Mouse (Mus musculus) liver, embryonic 16.5 days (tissue): Measurements from ENCODE around the gene Cntn5. TPM values are rescaled to one million over a fixed set of nuclear protein-coding genes. Genes with fewer than 3 reads are reported as not detected.

ENCODE experiments used
- ATAC-seq: fragments of 200-750 bp; cut with Nextera tagmentation; 2 replicates; pipeline ENCODE4 v1.8.0; 2017; ENCODE audit warnings: low read depth, mild to moderate bottlenecking, moderate number of reproducible peaks, moderate library complexity
- H3K27ac ChIP-seq: fragments of 300-500 bp; sonication (generic); 2 replicates; pipeline ENCODE4 v1.5.1; 2014; ENCODE audit warnings: mild to moderate bottlenecking, low read length
- H3K27me3 ChIP-seq: fragments of 300-500 bp; sonication (generic); 2 replicates; pipeline ENCODE4 v1.6.1; 2014; ENCODE audit warnings: low read depth, low read length, mixed read lengths; ENCODE audit not compliant: control insufficient read depth, insufficient read depth
- H3K36me3 ChIP-seq: fragments of 300-500 bp; sonication (generic); 2 replicates; pipeline ENCODE4 v1.6.1; 2014; ENCODE audit warnings: mild to moderate bottlenecking; ENCODE audit not compliant: control insufficient read depth, insufficient read depth
- H3K4me1 ChIP-seq: fragments of 300-500 bp; sonication (generic); 2 replicates; pipeline ENCODE4 v1.6.1; 2014; ENCODE audit warnings: low read depth, low read length, mixed read lengths; ENCODE audit not compliant: control insufficient read depth
- H3K4me2 ChIP-seq: fragments of 300-500 bp; sonication (generic); 2 replicates; pipeline ENCODE4 v1.6.1; 2014; ENCODE audit warnings: low read depth, low read length, mixed read lengths
- H3K4me3 ChIP-seq: fragments of 300-500 bp; sonication (generic); 2 replicates; pipeline ENCODE4 v1.5.1; 2014; ENCODE audit warnings: low read depth, mild to moderate bottlenecking, low read length
- H3K9ac ChIP-seq: fragments of 300-500 bp; sonication (generic); 2 replicates; pipeline ENCODE4 v1.6.1; 2014; ENCODE audit warnings: low read depth, low read length
- H3K9me3 ChIP-seq: fragments of 300-500 bp; sonication (generic); replicated peaks from 2 replicates; pipeline ENCODE4 v1.6.1; 2016; ENCODE audit warnings: low read length; ENCODE audit not compliant: control insufficient read depth
- WGBS: fragments of 180-500 bp; shearing (Covaris S2); extraction: QIAGEN DNeasy Blood & Tissue Kit; methylation state at CpG from one replicate; pipeline ENCODE4 v1.1.7; 2014; ENCODE audit not compliant: insufficient replicate concordance; 5-methylcytosine and 5-hydroxymethylcytosine counted together
- microRNA-seq: library from miRNA; unstranded; fragments of <30 nt; microRNA quantifications from one replicate; pipeline ENCODE4, GENCODE M21; 2016
- polyA plus RNA-seq: library from polyadenylated mRNA; unstranded; fragments of >200 nt; fragmentation: Nextera tagmentation; extraction: Ambion mirVana; gene quantifications from 2 replicates; pipeline ENCODE4 v1.2.1, GENCODE M21; 2015

Cntn5 gene
- polyA plus RNA-seq, 1 experiment from 2014 or later = not detected

GRCm38 (mm10) chr9:9646276-9646675, 1258.3 kb downstream of the Cntn5 start:
- no peaks in the 10 kb centered on the region for H3K4me1 ChIP-seq
- no peak for ATAC-seq
- no peaks in the 10 kb centered on the region for H3K9me3 ChIP-seq
- H3K36me3 ChIP-seq = no peaks in the 10 kb centered on the region
- H3K4me2 ChIP-seq = no peak overlapping the region
- WGBS = 64% methylated on average over 1 of the region's 1 CpGs
- H3K4me3 ChIP-seq = no peak overlapping the region
- no peak overlapping the region for H3K9ac ChIP-seq
- H3K27me3 ChIP-seq = no peaks in the 10 kb centered on the region
- H3K27ac ChIP-seq = no peak overlapping the region

Small RNA genes lying within 50 kb of the gene (microRNA-seq; reads per million reads assigned to microRNA genes)
- gene Gm24496 (not detected), gene Gm25086 (not detected), gene Gm26195 (not detected), gene Mir6237 (not detected)
